Mouse (Mus musculus) stomach, postnatal 0 days (tissue): ENCODE data around the gene Slc9c1.

Experiments
- CTCF ChIP-seq: IDR thresholded peaks from 2 replicates; pipeline ENCODE4 v1.5.1; 2016; ENCODE audit warnings: antibody characterized with exemption, low read depth, mild to moderate bottlenecking, moderate library complexity
- EP300 ChIP-seq: optimal IDR thresholded peaks from 2 replicates; pipeline ENCODE3; 2016; ENCODE audit warnings: antibody characterized with exemption

GRCm38 (mm10) chr16:45595494-45595893 is 60.4 kb downstream of the Slc9c1 start:
- TF ChIP-seq CTCF (no peak), EP300 (no peak)
